Mouse (Mus musculus): ENCODE measurements at regions not wholly inside any gene's neighbourhood (a gene's known extent, or its start where the extent isn't known, plus 50 kb on each side); places are given as distances from the start of the nearest gene placed in this dataset.

DNA sequence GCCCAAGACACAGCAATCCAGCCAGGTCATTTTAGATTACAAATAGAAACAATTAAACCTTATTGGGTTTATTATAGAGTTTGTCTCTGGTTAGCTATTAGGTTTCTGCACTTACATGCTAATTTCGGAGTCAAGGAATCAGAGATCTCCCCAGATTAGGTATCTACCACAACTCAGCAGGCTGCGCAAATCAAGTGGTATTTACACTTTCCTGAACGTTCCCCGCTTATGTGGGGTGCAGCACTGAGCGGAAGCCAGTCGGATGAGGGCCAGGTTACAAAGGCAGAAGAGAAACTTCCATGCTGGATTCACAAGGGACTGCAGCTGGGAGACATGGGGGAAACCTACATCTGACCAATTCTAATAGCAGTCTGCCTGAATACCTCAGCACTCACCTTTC lies 198.6 kb upstream of the Six2 start:
- H3K4me3 ChIP-seq (ENCODE audit: insufficient read depth in 1 of 2, low read depth in 2 of 2, low read length in 2 of 2) = no peak overlapping the region
- no peaks in the 10 kb centered on the region for H3K36me3 ChIP-seq (replicated peaks; ENCODE audit: control insufficient read depth, insufficient read depth, low read depth)
- H3K27me3 ChIP-seq (ENCODE audit: control insufficient read depth, insufficient read depth, low read length) = no peaks in the 10 kb centered on the region
- no peak overlapping the region for H3K4me2 ChIP-seq (ENCODE audit: low read depth)
- WGBS (ENCODE audit: insufficient replicate concordance) = 70% methylated on average over 6 of the region's 6 CpGs
- ATAC-seq (ENCODE audit: insufficient read depth) = no peak
- no peaks in the 10 kb centered on the region; a peak in 2 of 4 replicates for H3K4me1 ChIP-seq (replicated peaks; ENCODE audit: control insufficient read depth in 2 of 2, insufficient read depth in 2 of 2, low read length in 1 of 2)
- H3K27ac ChIP-seq = no peak overlapping the region
- H3K9ac ChIP-seq (replicated peaks) = no peak overlapping the region
- TF ChIP-seq EP300 (IDR thresholded peaks at IDR 0.05; ENCODE audit: low read depth) (no peak), CTCF (IDR thresholded peaks at IDR 0.05; ENCODE audit: low read depth) (no peak)
- H3K9me3 ChIP-seq (ENCODE audit: control insufficient read depth, low read length) = no peaks in the 10 kb centered on the region
- no peak for DNase-seq (ENCODE audit: low read depth in 3 of 3, low spot score in 3 of 3)

DNA sequence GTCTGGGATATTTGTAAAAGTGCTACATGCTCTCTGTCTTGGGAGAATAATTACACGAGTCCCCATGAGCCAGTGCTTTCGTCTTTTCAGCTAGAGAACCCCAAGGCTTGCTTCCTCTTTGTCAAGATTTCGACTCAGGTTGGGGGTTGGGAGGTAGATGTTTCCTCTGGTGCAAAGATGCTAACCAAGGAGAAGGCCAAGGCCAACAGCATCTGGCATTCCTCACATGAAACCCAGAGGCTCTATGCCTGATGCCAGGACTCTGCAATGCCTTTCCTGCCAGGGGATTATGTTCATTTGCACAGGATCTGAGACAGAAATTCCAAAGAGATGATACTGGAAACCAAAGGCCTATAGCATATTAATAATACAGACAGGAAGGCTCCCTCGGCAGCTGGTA lies 198.2 kb upstream of the Six2 start:
- ATAC-seq (ENCODE audit: insufficient read depth) (no peak), DNase-seq (ENCODE audit: low read depth in 3 of 3, low spot score in 3 of 3) (no peak)
- no peak overlapping the region for H3K4me2 ChIP-seq (ENCODE audit: low read depth)
- H3K4me1 ChIP-seq (replicated peaks; ENCODE audit: control insufficient read depth in 2 of 2, insufficient read depth in 2 of 2, low read length in 1 of 2) = peaks cover 0 to 2% of the 10 kb centered on the region in 2 experiments; a peak in 2 of 4 replicates
- no peaks in the 10 kb centered on the region for H3K9me3 ChIP-seq (ENCODE audit: control insufficient read depth, low read length)
- no peak overlapping the region for H3K9ac ChIP-seq (replicated peaks)
- no peak for TF ChIP-seq EP300 (IDR thresholded peaks at IDR 0.05; ENCODE audit: low read depth)
- TF ChIP-seq CTCF (IDR thresholded peaks at IDR 0.05; ENCODE audit: low read depth) = no peak
- no peaks in the 10 kb centered on the region for H3K36me3 ChIP-seq (replicated peaks; ENCODE audit: control insufficient read depth, insufficient read depth, low read depth)
- no peak overlapping the region for H3K27ac ChIP-seq
- WGBS (ENCODE audit: insufficient replicate concordance) = 36% methylated on average over 4 of the region's 4 CpGs
- H3K4me3 ChIP-seq (ENCODE audit: insufficient read depth in 1 of 2, low read depth in 2 of 2, low read length in 2 of 2) = no peak overlapping the region
- no peaks in the 10 kb centered on the region for H3K27me3 ChIP-seq (ENCODE audit: control insufficient read depth, insufficient read depth, low read length)

DNA sequence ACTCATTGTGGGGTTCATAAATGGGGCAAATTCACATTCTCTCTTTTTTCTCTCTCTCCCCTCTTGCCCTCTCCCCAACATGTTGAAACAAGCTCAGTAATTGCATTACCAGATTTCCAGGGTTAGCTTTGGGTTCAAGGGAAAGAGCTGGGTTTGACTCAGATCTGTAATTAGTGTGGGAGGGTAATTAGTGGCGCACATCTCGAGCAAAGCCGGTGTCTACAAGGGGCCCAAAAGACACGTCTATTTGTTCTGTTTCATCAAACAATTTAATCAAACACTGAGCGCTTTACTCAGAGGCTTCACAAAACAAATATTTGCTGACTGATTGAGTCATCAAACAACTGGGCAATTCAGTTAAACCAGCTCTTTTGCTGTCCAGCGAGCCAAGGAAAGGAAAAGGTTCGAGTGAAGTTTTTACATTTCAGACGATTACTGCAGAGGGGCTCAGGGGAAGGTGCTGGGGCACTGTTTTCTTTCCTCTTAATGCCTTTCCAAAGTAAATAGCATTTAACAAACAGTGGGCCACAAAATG lies 193.6 kb upstream of the Six2 start:
- no peak for ATAC-seq (ENCODE audit: insufficient read depth)
- TF ChIP-seq EP300 (IDR thresholded peaks at IDR 0.05; ENCODE audit: low read depth) (no peak), CTCF (IDR thresholded peaks at IDR 0.05; ENCODE audit: low read depth) (no peak)
- H3K4me3 ChIP-seq (ENCODE audit: insufficient read depth in 1 of 2, low read depth in 2 of 2, low read length in 2 of 2) = no peak overlapping the region
- H3K4me1 ChIP-seq (replicated peaks; ENCODE audit: control insufficient read depth in 2 of 2, insufficient read depth in 2 of 2, low read length in 1 of 2) = peaks cover 0 to 2% of the 10 kb centered on the region in 2 experiments; a peak in 2 of 4 replicates
- no peak overlapping the region for H3K9ac ChIP-seq (replicated peaks)
- WGBS (ENCODE audit: insufficient replicate concordance) = 63% methylated on average over 8 of the region's 8 CpGs
- H3K4me2 ChIP-seq (ENCODE audit: low read depth) = no peak overlapping the region
- H3K27me3 ChIP-seq (ENCODE audit: control insufficient read depth, insufficient read depth, low read length) = no peaks in the 10 kb centered on the region; the same call in none of the 2 replicates
- DNase-seq (ENCODE audit: low read depth in 3 of 3, low spot score in 3 of 3) = peak in 1 of 3 experiments; percentile 7
- H3K36me3 ChIP-seq (replicated peaks; ENCODE audit: control insufficient read depth, insufficient read depth, low read depth) = no peaks in the 10 kb centered on the region
- H3K27ac ChIP-seq = no peak overlapping the region
- H3K9me3 ChIP-seq (ENCODE audit: control insufficient read depth, low read length) = no peaks in the 10 kb centered on the region

DNA sequence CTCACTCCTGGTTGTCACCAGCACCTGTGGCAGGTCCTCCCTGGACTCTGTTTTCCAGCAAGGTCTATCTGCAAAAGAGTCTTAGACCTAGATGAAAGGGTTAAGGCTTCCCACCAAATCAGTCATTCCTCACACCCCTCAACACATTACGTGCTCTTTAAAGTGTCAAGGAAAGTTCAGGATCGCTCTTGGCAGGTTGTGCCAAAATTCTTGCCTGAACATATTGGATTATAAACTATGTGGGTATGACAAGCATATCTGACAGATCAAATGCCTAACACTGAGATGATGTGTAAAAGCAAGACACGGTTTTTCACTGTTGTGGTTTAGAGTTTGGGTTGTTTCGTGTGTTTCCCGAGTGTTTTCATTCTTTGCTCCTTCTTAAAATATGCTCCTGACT lies 193.0 kb upstream of the Six2 start:
- H3K4me2 ChIP-seq (ENCODE audit: low read depth) = no peak overlapping the region
- peaks cover 0 to 2% of the 10 kb centered on the region in 2 experiments; a peak in 2 of 4 replicates for H3K4me1 ChIP-seq (replicated peaks; ENCODE audit: control insufficient read depth in 2 of 2, insufficient read depth in 2 of 2, low read length in 1 of 2)
- DNase-seq (ENCODE audit: low read depth in 3 of 3, low spot score in 3 of 3) (no peak), ATAC-seq (ENCODE audit: insufficient read depth) (no peak)
- no peaks in the 10 kb centered on the region for H3K36me3 ChIP-seq (replicated peaks; ENCODE audit: control insufficient read depth, insufficient read depth, low read depth)
- TF ChIP-seq EP300 (IDR thresholded peaks at IDR 0.05; ENCODE audit: low read depth) (no peak), CTCF (IDR thresholded peaks at IDR 0.05; ENCODE audit: low read depth) (no peak)
- no peak overlapping the region for H3K4me3 ChIP-seq (ENCODE audit: insufficient read depth in 1 of 2, low read depth in 2 of 2, low read length in 2 of 2)
- no peaks in the 10 kb centered on the region; the same call in none of the 2 replicates for H3K27me3 ChIP-seq (ENCODE audit: control insufficient read depth, insufficient read depth, low read length)
- no peaks in the 10 kb centered on the region for H3K9me3 ChIP-seq (ENCODE audit: control insufficient read depth, low read length)
- no peak overlapping the region for H3K27ac ChIP-seq
- WGBS (ENCODE audit: insufficient replicate concordance) = 58% methylated on average over 5 of the region's 5 CpGs
- no peak overlapping the region for H3K9ac ChIP-seq (replicated peaks)

DNA sequence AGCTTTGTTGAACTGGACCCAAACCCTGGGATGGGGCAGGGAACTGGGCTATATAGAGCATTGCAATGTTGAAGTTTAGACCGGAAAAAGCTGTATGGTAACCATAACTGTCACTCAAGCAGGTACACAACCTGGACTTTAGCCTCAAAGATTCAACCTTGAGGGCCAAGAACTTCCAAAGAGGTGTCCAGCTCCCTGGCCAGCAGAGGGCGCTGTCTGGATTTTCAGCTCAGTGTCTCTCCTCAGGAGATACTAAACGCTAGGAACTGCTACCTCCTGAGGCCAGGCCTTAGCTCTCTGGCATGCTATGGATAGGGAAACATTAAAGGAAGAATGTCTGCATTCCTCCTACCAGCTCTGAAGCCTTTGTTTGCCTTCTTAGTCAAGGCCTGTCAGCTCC lies 189.4 kb upstream of the Six2 start:
- no peaks in the 10 kb centered on the region for H3K36me3 ChIP-seq (replicated peaks; ENCODE audit: control insufficient read depth, insufficient read depth, low read depth)
- peaks cover 0 to 2% of the 10 kb centered on the region in 2 experiments; a peak in 1 of 4 replicates for H3K4me1 ChIP-seq (replicated peaks; ENCODE audit: control insufficient read depth in 2 of 2, insufficient read depth in 2 of 2, low read length in 1 of 2)
- peak in 2 of 3 experiments; percentile 4 to 17 for DNase-seq (ENCODE audit: low read depth in 3 of 3, low spot score in 3 of 3)
- H3K9me3 ChIP-seq (ENCODE audit: control insufficient read depth, low read length) = no peaks in the 10 kb centered on the region
- TF ChIP-seq CTCF (IDR thresholded peaks at IDR 0.05; ENCODE audit: low read depth) = peak; percentile 82
- no peak for TF ChIP-seq EP300 (IDR thresholded peaks at IDR 0.05; ENCODE audit: low read depth)
- 28% methylated on average over 3 of the region's 3 CpGs for WGBS (ENCODE audit: insufficient replicate concordance)
- no peak for ATAC-seq (ENCODE audit: insufficient read depth)
- H3K27me3 ChIP-seq (ENCODE audit: control insufficient read depth, insufficient read depth, low read length) = peaks cover 2% of the 10 kb centered on the region
- no peak overlapping the region for H3K4me3 ChIP-seq (ENCODE audit: insufficient read depth in 1 of 2, low read depth in 2 of 2, low read length in 2 of 2)
- no peak overlapping the region for H3K27ac ChIP-seq
- H3K4me2 ChIP-seq (ENCODE audit: low read depth) = no peak overlapping the region
- no peak overlapping the region for H3K9ac ChIP-seq (replicated peaks)
